Mouse (Mus musculus) limb, embryonic 14.5 days (tissue): ENCODE measurements around the gene Chrng. TPM values are rescaled to one million over a fixed set of nuclear protein-coding genes. Genes with fewer than 3 reads are reported as not detected.

Experiments used
- ATAC-seq: fragments of 200-750 bp; cut with Nextera tagmentation; 2 replicates; pipeline ENCODE4 v1.8.0; 2017; ENCODE audit warnings: low read depth, moderate number of reproducible peaks, moderate TSS enrichment; ENCODE audit not compliant: low FRiP score
- DNase-seq: peaks from one replicate; pipeline ENCODE4 v3.0.0-alpha.2; 2015; ENCODE audit warnings: low spot score
- H3K27ac ChIP-seq: fragments of 300-500 bp; sonication (generic); replicated peaks from 2 replicates; pipeline ENCODE4 v1.5.1; 2014; ENCODE audit warnings: low read depth, mild to moderate bottlenecking, low read length, moderate library complexity, mixed read lengths
- H3K27me3 ChIP-seq: fragments of 300-500 bp; sonication (generic); 2 replicates; pipeline ENCODE4 v1.6.1; 2014; ENCODE audit warnings: low read length, mixed read lengths; ENCODE audit not compliant: control insufficient read depth, insufficient read depth
- H3K36me3 ChIP-seq: fragments of 300-500 bp; sonication (generic); 2 replicates; pipeline ENCODE4 v1.6.1; 2014; ENCODE audit warnings: mild to moderate bottlenecking, low read length, moderate library complexity, mixed read lengths; ENCODE audit not compliant: control insufficient read depth, insufficient read depth
- H3K4me1 ChIP-seq: fragments of 300-500 bp; sonication (generic); 2 replicates; pipeline ENCODE4 v1.6.1; 2014; ENCODE audit warnings: antibody characterized with exemption, low read length, mixed read lengths; ENCODE audit not compliant: control insufficient read depth, insufficient read depth
- H3K4me2 ChIP-seq: fragments of 300-500 bp; sonication (generic); replicated peaks from 2 replicates; pipeline ENCODE4 v1.6.1; 2014; ENCODE audit warnings: low read depth, mild to moderate bottlenecking, low read length, moderate library complexity; ENCODE audit not compliant: severe bottlenecking
- H3K4me3 ChIP-seq: fragments of 300-500 bp; sonication (generic); replicated peaks from 2 replicates; pipeline ENCODE4 v1.5.1; 2014; ENCODE audit warnings: low read length
- H3K9ac ChIP-seq: fragments of 300-500 bp; sonication (generic); 2 replicates; pipeline ENCODE4 v1.6.1; 2014; ENCODE audit warnings: mild to moderate bottlenecking, low read depth, low read length, moderate library complexity; ENCODE audit not compliant: severe bottlenecking
- H3K9me3 ChIP-seq: fragments of 300-500 bp; sonication (generic); 2 replicates; pipeline ENCODE4 v1.6.1; 2016; ENCODE audit warnings: low read length; ENCODE audit not compliant: control insufficient read depth
- POLR2A ChIP-seq: fragments of 200-500 bp; IDR thresholded peaks from 2 replicates; pipeline ENCODE4 v1.8.0; 2012; ENCODE audit warnings: inconsistent platforms, mild to moderate bottlenecking, moderate library complexity, borderline replicate concordance; ENCODE audit not compliant: insufficient read depth, insufficient read length; ENCODE audit errors: extremely low read depth
- WGBS: fragments of 180-500 bp; shearing (Covaris S2); extraction: QIAGEN DNeasy Blood & Tissue Kit; methylation state at CpG from one replicate; pipeline ENCODE4 v1.1.7; 2014; 5-methylcytosine and 5-hydroxymethylcytosine counted together
- polyA plus RNA-seq, 2 experiments: library from polyadenylated mRNA; depleted of rRNA in 1 of 2; stranded (reverse) in 1 of 2; unstranded in 1 of 2; fragments of >200 nt; fragmentation: Nextera tagmentation in 1 of 2; extraction: Ambion mirVana in 1 of 2; gene quantifications; 2 replicates each; pipeline versions ENCODE4 v1.2.1 to v1.2.3; 2012 to 2014

The Chrng gene
- polyA plus RNA-seq, 2 experiments, result 29.3 to 44.7 TPM

DNA sequence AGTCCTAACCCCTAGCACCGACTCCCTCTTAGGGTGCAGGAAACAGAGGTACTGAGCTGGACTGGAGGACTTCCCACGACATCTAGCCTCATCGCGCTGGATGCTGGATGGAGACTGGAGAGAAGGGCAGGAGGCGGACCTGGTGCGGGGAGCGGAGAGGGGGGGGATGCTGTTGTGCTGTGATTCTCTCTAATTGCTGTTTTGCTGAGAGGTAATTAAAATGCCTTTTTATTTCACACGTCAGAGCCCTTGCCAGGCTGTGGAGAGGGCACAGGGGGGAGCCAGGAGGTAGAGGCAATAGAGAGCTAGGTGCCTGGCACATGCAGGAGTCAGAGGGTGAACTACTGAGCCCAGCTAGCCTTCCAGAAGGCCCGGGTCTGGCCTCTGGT is 39.7 kb upstream of the Chrng start:
- no peak overlapping the region for H3K27ac ChIP-seq
- no peak overlapping the region for H3K9ac ChIP-seq
- TF ChIP-seq POLR2A, result no peak
- no peaks in the 10 kb centered on the region for H3K9me3 ChIP-seq
- peaks cover 23% of the 10 kb centered on the region for H3K27me3 ChIP-seq
- H3K4me3 ChIP-seq, result no peak overlapping the region
- H3K36me3 ChIP-seq, result no peaks in the 10 kb centered on the region
- H3K4me1 ChIP-seq, result no peaks in the 10 kb centered on the region
- no peak for ATAC-seq
- WGBS, result 38% methylated on average over 9 of the region's 9 CpGs
- no peak for DNase-seq
- no peak overlapping the region for H3K4me2 ChIP-seq

DNA sequence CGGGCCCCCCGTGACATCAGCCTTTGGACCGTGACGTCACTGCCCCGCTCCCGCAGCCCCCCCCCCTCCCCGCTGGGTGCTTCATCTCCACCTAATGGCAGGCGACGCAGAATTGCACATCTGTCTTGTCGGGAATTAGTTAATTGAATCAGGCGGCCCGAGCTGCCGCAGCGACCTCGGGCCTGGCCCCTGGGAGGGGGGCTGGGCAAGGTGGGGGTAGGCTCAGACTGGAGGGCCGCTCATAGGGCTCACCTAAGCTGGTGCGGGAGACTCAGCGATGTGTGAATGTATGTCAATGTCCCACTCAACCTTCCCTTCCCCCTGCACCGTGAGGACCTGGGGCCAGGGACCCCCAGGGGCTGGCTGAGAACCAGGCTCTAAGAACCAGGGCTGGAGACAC is 34.0 kb upstream of the Chrng start:
- H3K27me3 ChIP-seq, result peaks cover 26% of the 10 kb centered on the region
- no peaks in the 10 kb centered on the region for H3K36me3 ChIP-seq
- 0 out of 2 replicates have a peak, but pooled peaks cover 4% of the 10 kb centered on the region for H3K4me1 ChIP-seq
- no peak for TF ChIP-seq POLR2A
- no peak overlapping the region for H3K4me3 ChIP-seq
- no peak; the same call in 1 of the 2 replicates for ATAC-seq
- H3K9me3 ChIP-seq, result no peaks in the 10 kb centered on the region
- no peak for DNase-seq
- no peak overlapping the region for H3K9ac ChIP-seq
- WGBS, result 12% methylated on average over 4 of the region's 19 CpGs
- H3K4me2 ChIP-seq, result no peak overlapping the region
- H3K27ac ChIP-seq, result no peak overlapping the region

DNA sequence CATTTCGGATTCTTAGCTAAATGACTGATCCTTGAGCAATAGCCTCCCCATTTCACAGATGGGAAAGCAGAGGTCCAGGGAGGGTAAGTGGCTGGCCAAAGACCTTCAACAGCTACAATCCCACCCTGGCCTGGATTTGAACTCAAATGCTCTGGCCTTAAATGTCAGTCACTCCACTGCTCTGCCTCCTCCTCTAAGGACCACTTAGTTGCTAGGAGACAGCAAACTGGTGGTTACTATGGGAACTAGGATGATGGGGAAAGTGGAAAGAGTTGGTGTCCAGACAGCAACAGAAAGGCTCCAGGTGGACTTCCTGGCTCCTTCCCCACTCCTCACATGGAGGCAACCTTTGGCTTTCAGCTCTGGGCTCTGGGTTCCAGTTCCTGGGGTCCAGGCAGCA is 33.1 kb upstream of the Chrng start:
- no peak overlapping the region for H3K27ac ChIP-seq
- no peaks in the 10 kb centered on the region for H3K9me3 ChIP-seq
- TF ChIP-seq POLR2A, result no peak
- peaks cover 11% of the 10 kb centered on the region; the same call in 1 of the 2 replicates for H3K4me1 ChIP-seq
- ATAC-seq (no peak), DNase-seq (no peak)
- no peak overlapping the region for H3K9ac ChIP-seq
- no peaks in the 10 kb centered on the region for H3K36me3 ChIP-seq
- WGBS, result 95% methylated on average over 1 of the region's 1 CpGs
- peaks cover 27% of the 10 kb centered on the region for H3K27me3 ChIP-seq
- H3K4me2 ChIP-seq, result no peak overlapping the region
- H3K4me3 ChIP-seq, result no peak overlapping the region

DNA sequence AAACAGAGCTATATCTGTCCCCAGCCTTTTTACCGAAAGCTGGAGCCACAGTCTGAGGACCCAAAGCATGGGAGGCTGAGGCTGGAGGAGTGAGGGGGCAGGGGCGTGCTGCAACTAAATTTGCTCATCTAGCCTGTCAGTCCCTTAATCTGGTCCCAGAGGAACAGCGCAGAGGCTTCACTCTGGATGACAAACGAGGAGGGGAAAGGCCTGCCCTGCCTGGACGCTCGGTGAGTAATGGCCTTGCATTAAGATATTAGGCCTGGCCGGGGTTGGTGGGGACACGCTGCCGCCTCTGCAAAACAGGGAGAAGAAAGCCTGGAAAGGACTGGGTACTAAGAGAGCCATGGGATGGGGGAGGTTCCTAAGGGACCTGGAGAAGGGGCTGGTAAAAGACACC is 32.1 kb upstream of the Chrng start:
- H3K4me1 ChIP-seq, result peaks cover 13% of the 10 kb centered on the region; the same call in 1 of the 2 replicates
- TF ChIP-seq POLR2A, result no peak
- H3K27me3 ChIP-seq, result peaks cover 29% of the 10 kb centered on the region
- ATAC-seq, result no peak
- H3K27ac ChIP-seq, result no peak overlapping the region
- H3K9me3 ChIP-seq, result no peaks in the 10 kb centered on the region
- H3K9ac ChIP-seq, result no peak overlapping the region
- H3K4me2 ChIP-seq, result no peak overlapping the region
- no peaks in the 10 kb centered on the region for H3K36me3 ChIP-seq
- no peak for DNase-seq
- 33% methylated on average over 9 of the region's 9 CpGs for WGBS
- H3K4me3 ChIP-seq, result no peak overlapping the region

DNA sequence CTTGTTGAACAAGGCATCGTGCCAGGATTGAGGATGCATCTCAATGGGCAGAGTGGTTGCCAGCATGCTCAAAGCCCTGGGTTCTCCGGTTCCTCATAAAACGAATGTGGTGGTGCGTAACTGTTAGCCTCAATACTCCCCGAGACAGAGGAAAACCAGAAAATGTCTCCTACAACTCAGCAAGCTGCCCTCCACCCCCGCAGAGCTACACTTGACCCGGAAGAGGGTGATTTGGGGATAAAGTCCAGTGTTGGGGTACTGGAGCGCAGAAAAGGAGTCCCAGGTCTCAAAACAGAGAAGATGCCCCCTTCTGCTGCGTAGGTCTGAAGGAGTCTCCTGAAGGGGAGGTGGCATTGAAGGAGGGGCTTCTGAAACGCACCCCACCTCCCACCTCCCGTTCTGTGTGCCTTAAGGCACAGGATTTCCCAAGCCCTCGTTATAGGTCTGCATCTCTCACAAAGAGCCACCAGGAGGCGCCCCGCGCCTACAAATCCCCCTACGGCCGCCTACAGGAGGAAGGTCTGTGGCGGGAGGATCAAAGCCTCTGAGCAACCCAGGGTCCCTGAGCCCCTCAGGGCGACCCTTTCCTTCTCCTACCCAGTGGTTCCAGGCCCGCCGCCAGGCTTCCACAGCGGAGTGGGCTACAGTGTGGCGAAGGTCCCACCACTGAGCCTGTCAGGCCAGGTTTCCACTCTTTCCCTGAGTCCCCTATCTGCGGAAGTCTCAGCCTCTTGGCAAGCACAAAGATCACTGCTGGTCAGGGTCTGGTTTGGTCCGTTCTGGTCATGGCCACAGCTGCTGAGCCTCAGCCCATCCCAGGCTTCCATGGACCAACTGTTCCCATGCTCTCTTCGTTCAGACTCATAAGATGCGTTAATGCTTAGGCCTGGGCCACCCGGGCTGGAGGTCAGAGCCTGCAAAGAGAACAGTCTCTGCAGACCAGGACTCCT is 30.2 kb upstream of the Chrng start:
- peak overlapping the region; percentile 26; the same call in 1 of the 2 replicates for H3K4me2 ChIP-seq
- ATAC-seq (peak; percentile 35; the same call in 1 of the 2 replicates), DNase-seq (peak; percentile 66)
- peak overlapping the region; percentile 7; the same call in 1 of the 2 replicates for H3K9ac ChIP-seq
- H3K27ac ChIP-seq, result no peak overlapping the region
- H3K27me3 ChIP-seq, result peaks cover 23% of the 10 kb centered on the region
- 21% methylated on average over 28 of the region's 28 CpGs for WGBS
- H3K4me1 ChIP-seq, result peaks cover 13% of the 10 kb centered on the region; the same call in 1 of the 2 replicates
- H3K4me3 ChIP-seq, result no peak overlapping the region
- no peak for TF ChIP-seq POLR2A
- no peaks in the 10 kb centered on the region for H3K9me3 ChIP-seq
- no peaks in the 10 kb centered on the region for H3K36me3 ChIP-seq
